Mouse (Mus musculus) testis, adult 2 months (tissue): ENCODE data around the gene Lhpp.

ENCODE experiments used
- CTCF ChIP-seq: fragments of 200-500 bp; IDR thresholded peaks from 2 replicates; pipeline ENCODE4 v1.5.1; 2012; ENCODE audit warnings: low read depth, mild to moderate bottlenecking, inconsistent platforms, low read length, moderate library complexity; ENCODE audit not compliant: control insufficient read depth, insufficient read depth, insufficient replicate concordance
- POLR2A ChIP-seq: fragments of 200-500 bp; IDR thresholded peaks from 2 replicates; pipeline ENCODE4 v1.6.1; 2012; ENCODE audit warnings: low read depth, mild to moderate bottlenecking, inconsistent platforms, low read length, moderate library complexity; ENCODE audit not compliant: control insufficient read depth

DNA sequence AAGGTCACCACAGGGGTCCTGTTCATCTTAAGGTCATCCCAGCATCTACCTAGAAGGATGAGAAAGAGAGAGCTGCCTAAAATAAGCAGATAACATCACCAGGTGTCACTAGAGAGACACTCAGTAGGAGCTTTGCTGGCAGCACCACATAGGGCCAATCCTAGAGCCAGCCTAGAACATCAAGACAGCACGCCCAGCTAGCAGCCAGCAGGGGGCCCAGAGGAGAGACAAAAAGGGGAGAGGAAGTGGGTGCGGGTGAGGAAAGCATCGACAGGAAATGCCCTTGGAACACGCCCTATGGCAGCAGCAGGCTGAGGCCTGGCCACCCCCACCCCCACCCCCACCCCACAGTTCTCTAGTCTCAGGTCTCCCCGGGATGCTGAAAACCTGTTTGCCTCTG, 124.7 kb downstream of the Lhpp start:
- TF ChIP-seq CTCF (0 out of 2 replicates have a peak, but pooled peaks have one; percentile 20), POLR2A (no peak)
